Mouse (Mus musculus) T-helper 17 cell (primary cell): Measurements from ENCODE around the gene Creb3l2.
"Not testable (repeated sequence)": the region's sequence is repeated elsewhere in the genome, so short reads cannot be mapped to it uniquely, and the experiment has no call there.

Experiments
- in situ Hi-C, 2 experiments: fragments of 300-600 bp; cut with MboI, MseI; formaldehyde crosslinking; loops; 1 replicate in 1 of 2; 2 replicates in 1 of 2; pipeline ENCODE4 v1.15.1; 2025; ENCODE audit warnings: high pct_unique_total_duplicates in 2 of 2

Creb3l2 gene

GRCm38 (mm10) chr6:37382761-37383160 is 59.2 kb downstream of the Creb3l2 start:
- in situ Hi-C loops = no loop called here

- in situ Hi-C loops = no loop called here
These were observed 63.9 kb downstream of the Creb3l2 start for GRCm38 (mm10) chr6:37377836-37378580.

- in situ Hi-C loops = not testable (repeated sequence)
These were observed 64.6 kb downstream of the Creb3l2 start for GRCm38 (mm10) chr6:37377387-37377786.

GRCm38 (mm10) chr6:37375452-37375851 is 66.5 kb downstream of the Creb3l2 start:
- in situ Hi-C loops = no loop called here

- in situ Hi-C loops = no loop called here
These were observed 70.6 kb downstream of the Creb3l2 start for GRCm38 (mm10) chr6:37371341-37371740.

GRCm38 (mm10) chr6:37370566-37370965 is 71.4 kb downstream of the Creb3l2 start:
- in situ Hi-C loops = no loop called here

- in situ Hi-C loops = no loop called here
These were observed 72.2 kb downstream of the Creb3l2 start for GRCm38 (mm10) chr6:37369750-37370149.

- in situ Hi-C loops = no loop called here
These were observed 73.7 kb downstream of the Creb3l2 start for GRCm38 (mm10) chr6:37368281-37368680.

- in situ Hi-C loops = no loop called here
These were observed 75.0 kb downstream of the Creb3l2 start for GRCm38 (mm10) chr6:37366991-37367390.

GRCm38 (mm10) chr6:37365179-37365578 is 76.8 kb downstream of the Creb3l2 start:
- in situ Hi-C loops = no loop called here

- in situ Hi-C loops = no loop called here
These were observed 77.6 kb downstream of the Creb3l2 start for GRCm38 (mm10) chr6:37364361-37364760.

GRCm38 (mm10) chr6:37360813-37361385 is 81.0 kb downstream of the Creb3l2 start:
- in situ Hi-C loops = no loop called here

- in situ Hi-C loops = loop anchor here (5.0 to 10.0 kb wide), 5 partner anchors 80 to 257 kb away; no protein-coding TSS in a partner anchor
These were observed 87.3 kb downstream of the Creb3l2 start for GRCm38 (mm10) chr6:37354449-37355179.

GRCm38 (mm10) chr6:37353616-37354015 is 88.3 kb downstream of the Creb3l2 start:
- in situ Hi-C loops = loop anchor here in 1 of 2 experiments (10.0 kb wide), 1 partner anchor 81 kb away; no protein-coding TSS in a partner anchor

GRCm38 (mm10) chr6:37351731-37352380 is 90.1 kb downstream of the Creb3l2 start:
- in situ Hi-C loops = loop anchor here in 1 of 2 experiments (10.0 kb wide), 1 partner anchor 83 kb away; no protein-coding TSS in a partner anchor

- in situ Hi-C loops = loop anchor here in 1 of 2 experiments (10.0 kb wide), 1 partner anchor 84 kb away; no protein-coding TSS in a partner anchor
These were observed 91.6 kb downstream of the Creb3l2 start for GRCm38 (mm10) chr6:37350315-37350714.

GRCm38 (mm10) chr6:37347606-37348005 is 94.3 kb downstream of the Creb3l2 start:
- in situ Hi-C loops = loop anchor here in 1 of 2 experiments (5.0 kb wide), 1 partner anchor 250 kb away; no protein-coding TSS in a partner anchor

- in situ Hi-C loops = no loop called here
These were observed 103.9 kb downstream of the Creb3l2 start for GRCm38 (mm10) chr6:37338055-37338454.

- in situ Hi-C loops = no loop called here
These were observed 105.1 kb downstream of the Creb3l2 start for GRCm38 (mm10) chr6:37336831-37337260.

- in situ Hi-C loops = no loop called here
These were observed 105.6 kb downstream of the Creb3l2 start for GRCm38 (mm10) chr6:37336381-37336780.

GRCm38 (mm10) chr6:37332846-37333245 is 109.1 kb downstream of the Creb3l2 start:
- in situ Hi-C loops = no loop called here
